Mouse (Mus musculus) heart, postnatal 4 days (tissue): ENCODE measurements around the gene Hist1h4c. TPM values are rescaled to one million over a fixed set of nuclear protein-coding genes. Genes with fewer than 3 reads are reported as not detected.
"Not testable (repeated sequence)": the region's sequence is repeated elsewhere in the genome, so short reads cannot be mapped to it uniquely, and the experiment has no call there.

Source experiments
- DNase-seq: peaks from one replicate; pipeline ENCODE4 v3.0.0; 2021
- total RNA-seq, 2 experiments: library from RNA; stranded (reverse); gene quantifications; 2 replicates each; pipeline ENCODE4 v1.2.3; 2021

Hist1h4c gene
- total RNA-seq, 2 experiments from 2014 or later = 167 to 175 TPM

DNA sequence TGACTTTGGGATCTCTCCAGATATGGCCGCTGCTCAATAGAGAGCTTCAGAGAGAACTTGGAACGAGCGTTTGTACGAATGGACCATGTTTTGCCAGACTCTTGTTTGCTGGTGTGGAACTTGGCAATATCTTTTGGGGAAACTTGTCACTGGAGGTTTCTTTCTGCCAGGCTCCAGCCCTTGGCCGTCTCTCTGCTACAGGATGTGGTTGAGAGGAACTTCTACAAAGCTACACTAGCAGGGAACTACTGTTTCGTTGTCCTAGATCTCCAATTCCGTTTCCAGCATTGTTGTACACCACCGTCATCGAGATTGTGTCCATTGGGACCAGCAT, 30.9 kb upstream of the Hist1h4c start:
- DNase-seq = no peak

GRCm38 (mm10) chr13:23728472-23729191, 30.4 kb upstream of the Hist1h4c start:
- peak; percentile 4 for DNase-seq

DNA sequence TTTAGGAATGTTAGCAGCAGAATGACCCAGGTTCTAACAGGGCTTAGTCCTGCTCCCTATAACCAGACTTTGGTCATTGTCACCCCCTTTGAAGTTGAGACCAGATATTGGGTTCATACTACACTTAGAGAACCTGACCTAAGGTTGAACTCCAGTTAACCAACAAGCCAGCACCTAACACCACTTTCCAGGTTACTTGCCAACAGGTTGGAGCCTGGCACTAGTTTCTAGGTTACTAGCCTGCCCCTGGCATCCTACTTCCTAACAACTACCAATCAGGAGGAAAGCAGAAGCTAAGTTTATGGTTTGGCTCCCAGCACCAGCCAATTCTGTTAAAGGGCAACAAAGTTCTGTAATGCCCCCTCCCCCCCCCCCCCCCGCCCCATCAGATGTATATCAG, 27.0 kb upstream of the Hist1h4c start:
- peak; percentile 2 for DNase-seq

GRCm38 (mm10) chr13:23724239-23724638, 26.0 kb upstream of the Hist1h4c start:
- DNase-seq = peak; percentile 2

DNA sequence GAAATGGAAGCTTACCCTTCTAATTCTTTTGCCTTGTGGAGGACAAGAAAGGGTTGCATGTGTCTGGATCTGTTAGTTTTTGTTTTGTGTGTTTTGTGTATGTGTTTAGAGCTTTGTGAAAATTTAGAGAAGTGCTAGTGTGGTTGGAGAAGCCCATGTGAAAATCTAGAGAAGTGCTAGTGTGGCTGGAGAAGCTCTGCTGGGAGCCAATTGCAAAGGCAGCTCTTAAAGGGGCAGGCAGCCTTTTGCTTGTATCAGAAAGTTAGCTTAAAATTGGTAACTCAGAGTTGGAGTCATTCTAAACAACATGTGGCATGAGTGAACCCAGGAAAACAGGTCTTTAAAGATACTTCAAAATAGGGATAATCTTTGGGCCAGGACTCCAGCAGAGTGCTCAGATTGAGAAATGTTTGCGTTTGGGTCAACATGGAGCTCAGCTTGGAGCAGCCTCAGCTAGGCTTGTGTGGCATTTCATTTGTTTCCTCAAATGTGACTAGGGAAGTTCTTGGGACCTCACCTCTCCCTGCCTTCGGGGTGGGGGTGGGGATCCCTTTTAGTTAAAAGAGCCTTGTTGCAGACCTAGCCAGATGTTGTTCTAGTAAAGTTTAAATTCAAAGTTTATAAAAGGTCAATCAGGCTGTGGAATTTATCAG, 19.5 kb upstream of the Hist1h4c start:
- not testable (repeated sequence) for DNase-seq

GRCm38 (mm10) chr13:23717176-23717575, 18.9 kb upstream of the Hist1h4c start:
- DNase-seq = no peak

DNA sequence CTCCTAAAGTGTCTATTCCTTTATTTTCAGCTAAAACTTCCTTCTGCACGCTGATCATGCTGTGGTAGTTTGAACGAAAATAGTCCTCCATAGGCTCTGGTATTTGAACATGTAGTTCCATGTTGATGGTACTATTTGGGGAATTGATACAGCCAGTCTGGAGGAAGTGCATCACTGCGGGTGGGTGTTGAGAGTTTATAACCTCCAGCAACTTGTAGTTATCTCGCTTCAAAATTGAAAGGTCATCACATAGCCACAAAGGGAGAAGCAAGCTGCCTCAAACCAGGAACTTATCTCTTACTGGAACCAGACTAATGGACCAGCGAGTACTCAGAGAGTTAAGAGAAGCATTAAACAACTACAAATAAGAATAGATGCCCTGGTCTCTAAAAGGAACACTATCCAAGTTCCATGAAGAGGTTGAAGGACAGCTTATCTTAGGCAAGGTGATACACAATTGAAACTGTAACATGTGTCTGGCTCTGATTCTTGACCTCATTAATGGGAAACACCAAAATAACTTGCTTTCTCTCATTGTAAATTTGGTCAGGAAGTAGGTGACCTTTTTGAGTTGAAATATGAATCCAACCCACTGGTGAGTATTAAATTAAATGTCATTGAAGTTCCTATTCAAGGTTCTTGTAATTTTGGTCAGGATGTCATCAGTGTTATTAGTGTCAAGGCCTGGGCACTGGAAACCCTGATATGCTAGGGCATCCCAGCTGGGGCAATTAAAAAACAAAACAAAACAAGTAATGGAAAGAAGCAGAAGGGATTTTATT, 18.2 kb upstream of the Hist1h4c start:
- DNase-seq = no peak

DNA sequence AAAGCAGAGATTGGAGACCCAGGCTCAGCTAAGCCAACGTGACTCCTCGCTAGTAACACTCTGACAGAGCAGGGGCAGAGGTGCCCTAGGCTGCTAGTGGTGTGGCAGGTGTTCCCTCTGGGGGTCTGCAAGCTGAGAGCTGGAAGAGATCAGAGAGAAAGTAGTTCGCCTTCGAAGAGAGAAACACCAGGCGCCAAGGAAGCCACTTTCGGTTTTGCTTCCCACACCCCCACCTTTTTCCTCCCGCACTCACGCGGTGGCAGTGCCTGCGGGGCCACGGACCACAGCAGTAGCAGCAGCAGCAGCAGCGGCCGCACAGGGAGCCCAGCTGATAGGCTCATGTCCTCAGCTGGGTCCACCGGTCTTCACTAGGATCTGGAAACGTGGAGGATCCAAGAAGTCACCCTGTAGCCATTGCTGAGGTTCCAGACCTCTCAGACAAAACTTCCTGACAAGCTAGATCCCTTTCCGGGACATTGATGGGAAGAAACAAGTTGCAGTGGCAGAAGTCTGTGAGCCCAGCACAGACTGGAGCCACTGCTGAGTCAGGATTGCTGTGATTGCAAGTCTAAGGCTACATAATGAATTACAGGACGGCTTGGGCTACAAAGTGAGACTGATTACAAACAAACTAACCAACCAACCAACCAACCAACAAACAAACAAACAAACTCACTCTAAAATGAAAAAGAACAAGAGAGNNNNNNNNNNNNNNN, 12.3 kb upstream of the Hist1h4c start, which contains the start of gene Hfe:
Gene Hfe (minus strand): TSS at position 481 of the 716 bp plus-strand sequence.
- peak; percentile 59 for DNase-seq

DNA sequence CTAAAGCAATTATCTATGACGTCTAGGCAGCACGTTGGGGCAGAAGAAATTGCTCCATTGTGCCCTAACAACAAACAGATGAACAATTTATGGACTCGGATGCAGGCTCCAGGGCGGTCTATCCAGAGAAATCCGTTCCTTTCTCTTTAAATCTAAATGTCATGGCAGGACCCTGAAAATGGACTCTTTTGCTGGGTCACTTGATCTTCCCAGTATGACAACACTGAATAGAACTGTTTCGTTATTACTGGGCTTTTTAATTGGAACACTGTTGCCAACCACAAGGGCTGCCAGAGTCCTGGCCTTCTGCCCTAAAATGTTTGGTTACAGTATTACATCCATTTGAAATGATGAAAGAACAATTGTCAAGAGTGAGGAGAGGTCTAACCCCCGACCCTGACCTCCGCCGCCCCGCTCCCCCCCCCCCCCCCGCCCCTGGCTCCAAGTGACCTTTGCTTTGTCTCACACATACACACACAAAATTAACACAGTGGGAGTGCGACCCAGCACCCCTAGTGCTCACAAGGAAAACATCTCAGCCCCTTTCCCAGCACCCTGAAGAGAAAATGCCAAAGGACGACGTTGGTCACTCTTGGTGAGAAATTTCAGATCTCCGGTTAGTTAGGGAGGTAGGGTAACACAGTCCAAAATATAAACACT, 11.6 kb upstream of the Hist1h4c start:
- no peak for DNase-seq

GRCm38 (mm10) chr13:23708654-23709053, 10.4 kb upstream of the Hist1h4c start:
- DNase-seq = no peak

DNA sequence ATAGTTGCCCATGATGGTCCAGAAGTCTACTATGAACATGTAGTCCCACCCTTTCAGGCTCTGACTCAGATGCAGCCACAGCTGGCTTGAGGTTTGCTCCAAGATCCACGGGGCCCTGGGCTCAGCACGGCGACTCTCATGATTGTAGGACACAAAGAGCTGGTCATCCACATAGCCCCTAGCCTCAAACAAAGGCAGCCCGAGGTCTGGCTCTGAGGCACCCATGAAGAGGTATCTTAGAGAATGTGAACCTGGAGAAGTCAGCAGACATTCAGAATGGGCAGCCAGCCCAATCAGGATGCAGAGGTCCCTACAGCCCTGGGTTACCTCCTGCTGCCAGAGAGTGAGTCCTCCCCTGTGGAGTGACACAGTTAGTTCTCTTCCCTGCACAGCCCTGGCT, 9.8 kb upstream of the Hist1h4c start:
- DNase-seq = no peak

GRCm38 (mm10) chr13:23706771-23707170, 8.5 kb upstream of the Hist1h4c start:
- no peak for DNase-seq

- DNase-seq = no peak
Observed at GRCm38 (mm10) chr13:23705751-23706356, 7.6 kb upstream of the Hist1h4c start.

- not testable (repeated sequence) for DNase-seq
Observed at GRCm38 (mm10) chr13:23702801-23703200, 4.5 kb upstream of the Hist1h4c start.

DNA sequence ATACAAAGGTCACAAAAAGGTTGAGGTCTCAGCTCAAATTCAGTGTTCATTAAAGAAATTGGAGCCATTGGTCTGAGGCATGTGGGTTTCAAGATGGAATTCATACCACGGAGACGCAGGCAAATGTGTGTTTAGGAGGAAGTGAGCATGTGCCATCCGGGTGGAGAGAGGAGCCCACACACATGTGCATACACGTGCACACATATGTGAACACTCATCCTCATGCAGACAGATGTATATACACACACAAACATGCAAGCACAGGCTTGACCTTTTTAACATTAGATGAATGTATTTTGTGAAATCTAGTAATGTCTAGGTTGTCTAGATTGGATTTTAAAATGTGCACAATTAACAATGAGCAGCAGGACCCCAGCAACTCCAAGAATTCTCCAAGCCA, 4.0 kb upstream of the Hist1h4c start:
- no peak for DNase-seq

DNA sequence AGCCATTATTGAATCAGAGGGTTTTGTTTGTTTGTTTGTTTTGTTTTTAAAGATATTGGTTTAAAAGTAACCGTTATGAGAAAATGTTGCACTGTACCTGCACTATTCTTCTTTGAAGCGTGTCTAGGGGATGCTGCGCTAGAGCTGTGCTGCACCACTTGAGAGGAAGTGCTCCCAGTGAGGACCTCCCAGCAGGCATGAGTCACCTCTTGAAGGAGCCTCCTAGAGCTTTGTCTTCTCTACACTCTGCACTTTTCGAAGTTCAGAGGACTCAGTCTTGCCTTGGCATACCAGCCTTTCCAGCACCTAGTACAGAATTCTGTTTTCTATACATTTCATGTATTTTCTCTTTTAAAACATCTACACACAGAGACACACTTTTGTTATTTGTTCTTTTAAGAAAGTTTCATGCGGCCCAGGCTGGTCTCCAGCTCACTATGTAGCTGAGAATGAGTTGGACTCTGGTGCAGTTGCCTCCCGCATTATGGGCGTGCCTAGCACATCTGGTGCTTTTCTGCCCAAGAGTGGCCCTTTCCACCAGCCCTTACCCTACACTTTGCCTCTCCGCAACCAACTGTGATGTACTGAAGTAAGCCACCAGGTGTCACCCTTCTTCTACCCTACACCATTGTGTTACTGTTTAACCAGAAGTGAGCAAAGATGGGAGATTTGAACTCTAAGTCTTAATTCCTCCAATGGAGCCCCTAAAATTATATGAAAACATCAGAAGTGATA, 2.7 kb upstream of the Hist1h4c start:
- peak; percentile 79 for DNase-seq

- no peak for DNase-seq
Observed at GRCm38 (mm10) chr13:23699767-23700166, 1.5 kb upstream of the Hist1h4c start.

- DNase-seq = no peak
Observed at GRCm38 (mm10) chr13:23698996-23699395, 742 bp upstream of the Hist1h4c start.

DNA sequence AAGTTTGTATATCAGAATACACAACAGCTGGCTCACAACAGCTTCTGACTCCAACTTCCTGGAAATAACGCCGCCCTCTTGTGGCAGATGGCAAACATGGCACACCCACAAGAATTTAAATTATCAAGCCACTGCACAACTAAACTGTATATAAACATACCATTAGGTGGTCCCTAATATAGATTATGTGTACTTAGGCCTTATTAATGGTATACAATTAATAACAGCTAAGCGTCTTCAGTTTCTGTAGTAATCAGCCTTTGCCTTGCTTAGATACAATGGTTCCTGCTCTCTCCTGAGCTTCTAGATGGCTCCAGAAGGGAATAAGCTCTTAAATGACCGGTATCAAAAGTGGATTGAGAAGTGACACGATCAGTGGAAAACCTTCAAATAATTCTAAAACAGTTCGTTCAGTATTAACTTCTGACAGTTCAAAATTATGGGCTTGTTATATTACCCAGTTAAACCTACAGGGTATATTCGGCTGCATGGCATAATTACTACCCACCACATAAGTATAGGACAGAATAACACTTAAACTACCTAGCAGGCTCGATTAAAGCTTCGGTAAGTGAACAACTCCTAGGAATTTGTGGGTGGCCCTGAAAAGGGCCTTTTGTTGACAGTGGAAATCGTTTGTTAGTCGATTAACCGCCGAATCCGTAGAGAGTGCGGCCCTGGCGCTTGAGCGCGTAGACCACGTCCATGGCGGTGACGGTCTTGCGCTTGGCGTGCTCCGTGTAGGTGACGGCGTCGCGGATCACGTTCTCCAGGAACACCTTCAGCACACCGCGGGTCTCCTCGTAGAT, 559 bp downstream of the Hist1h4c start:
- peak; percentile 73 for DNase-seq

DNA sequence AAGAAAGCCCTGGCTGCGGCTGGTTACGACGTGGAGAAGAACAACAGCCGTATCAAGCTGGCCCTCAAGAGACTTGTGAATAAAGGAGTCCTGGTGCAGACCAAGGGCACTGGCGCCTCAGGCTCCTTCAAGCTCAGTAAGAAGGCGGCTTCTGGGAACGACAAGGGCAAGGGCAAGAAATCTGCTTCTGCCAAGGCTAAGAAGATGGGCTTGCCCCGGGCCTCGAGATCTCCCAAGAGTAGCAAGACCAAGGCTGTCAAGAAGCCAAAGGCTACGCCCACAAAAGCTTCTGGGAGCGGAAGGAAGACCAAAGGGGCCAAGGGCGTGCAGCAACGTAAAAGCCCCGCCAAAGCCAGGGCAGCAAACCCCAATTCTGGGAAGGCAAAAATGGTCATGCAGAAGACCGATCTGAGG, 2.2 kb downstream of the Hist1h4c start:
- DNase-seq = no peak
